Mouse (Mus musculus): ENCODE data around the gene Id3.

GRCm38 (mm10) chr4:136163448-136163847 lies 20.2 kb downstream of the Id3 start:
- TF ChIP-seq CTCF (IDR thresholded peaks at IDR 0.05; ENCODE audit: low read depth, low read length) (peak; percentile 99), POLR2A (IDR thresholded peaks at IDR 0.05; ENCODE audit: insufficient read depth, low read length) (no peak)

Measured in ES-Bruce4 (cell line).